Mouse (Mus musculus): ENCODE measurements around the gene Themis2.

Themis2 gene

GRCm38 (mm10) chr4:132796196-132796886 is at the start of gene Themis2:
Themis2 (minus strand) TSS chr4:132796387.
- no peak for DNase-seq (ENCODE audit: low read depth, low spot score)

- DNase-seq (ENCODE audit: low read depth, low spot score): no peak
These were observed 47.5 kb upstream of the Themis2 start for GRCm38 (mm10) chr4:132843705-132844071.

GRCm38 (mm10) chr4:132842970-132843704 is 47.0 kb upstream of the Themis2 start, which contains the start of gene Ppp1r8:
Ppp1r8 (minus strand) TSS chr4:132843169.
- DNase-seq (ENCODE audit: low read depth, low spot score): peak; percentile 90

- DNase-seq (ENCODE audit: low read depth, low spot score): no peak
These were observed 46.2 kb upstream of the Themis2 start for GRCm38 (mm10) chr4:132842281-132842906.

GRCm38 (mm10) chr4:132841493-132841892 is 45.3 kb upstream of the Themis2 start:
- no peak for DNase-seq (ENCODE audit: low read depth, low spot score)

- DNase-seq (ENCODE audit: low read depth, low spot score): no peak
These were observed 27.6 kb upstream of the Themis2 start for GRCm38 (mm10) chr4:132823614-132824366.

- DNase-seq (ENCODE audit: low read depth, low spot score): no peak
These were observed 22.3 kb upstream of the Themis2 start for GRCm38 (mm10) chr4:132818442-132818841.

GRCm38 (mm10) chr4:132816855-132817254 is 20.7 kb upstream of the Themis2 start:
- no peak for DNase-seq (ENCODE audit: low read depth, low spot score)

GRCm38 (mm10) chr4:132816404-132816803 is 20.2 kb upstream of the Themis2 start:
- DNase-seq (ENCODE audit: low read depth, low spot score): no peak

- no peak for DNase-seq (ENCODE audit: low read depth, low spot score)
These were observed 13.4 kb upstream of the Themis2 start for GRCm38 (mm10) chr4:132809621-132810020.

- no peak for DNase-seq (ENCODE audit: low read depth, low spot score)
These were observed 11.8 kb upstream of the Themis2 start for GRCm38 (mm10) chr4:132807771-132808641.

- no peak for DNase-seq (ENCODE audit: low read depth, low spot score)
These were observed 10.5 kb upstream of the Themis2 start for GRCm38 (mm10) chr4:132806620-132807191.

GRCm38 (mm10) chr4:132805599-132806197 is 9.5 kb upstream of the Themis2 start:
- no peak for DNase-seq (ENCODE audit: low read depth, low spot score)

GRCm38 (mm10) chr4:132805146-132805545 is 9.0 kb upstream of the Themis2 start:
- DNase-seq (ENCODE audit: low read depth, low spot score): no peak

- no peak for DNase-seq (ENCODE audit: low read depth, low spot score)
These were observed 8.1 kb upstream of the Themis2 start for GRCm38 (mm10) chr4:132804331-132804730.

- DNase-seq (ENCODE audit: low read depth, low spot score): no peak
These were observed 7.7 kb upstream of the Themis2 start for GRCm38 (mm10) chr4:132803876-132804275.

GRCm38 (mm10) chr4:132803212-132803611 is 7.0 kb upstream of the Themis2 start:
- no peak for DNase-seq (ENCODE audit: low read depth, low spot score)

GRCm38 (mm10) chr4:132802171-132802637 is 6.0 kb upstream of the Themis2 start:
- DNase-seq (ENCODE audit: low read depth, low spot score): no peak

- no peak for DNase-seq (ENCODE audit: low read depth, low spot score)
These were observed 5.2 kb upstream of the Themis2 start for GRCm38 (mm10) chr4:132801176-132802077.
